Mouse (Mus musculus) liver, embryonic 15.5 days (tissue): Measurements from ENCODE around the gene Polrmt. TPM values are rescaled to one million over a fixed set of nuclear protein-coding genes. Genes with fewer than 3 reads are reported as not detected.

Experiments
- ATAC-seq: fragments of 200-750 bp; cut with Nextera tagmentation; 2 replicates; pipeline ENCODE4 v1.8.0; 2017; ENCODE audit warnings: moderate number of reproducible peaks, mild to moderate bottlenecking, moderate library complexity; ENCODE audit not compliant: insufficient read depth
- H3K27ac ChIP-seq: fragments of 300-500 bp; sonication (generic); replicated peaks from 2 replicates; pipeline ENCODE4 v1.5.1; 2015; ENCODE audit warnings: mild to moderate bottlenecking, inconsistent platforms
- H3K27me3 ChIP-seq: fragments of 300-500 bp; sonication (generic); 2 replicates; pipeline ENCODE4 v1.6.1; 2015; ENCODE audit warnings: mild to moderate bottlenecking, inconsistent platforms
- H3K36me3 ChIP-seq: fragments of 300-500 bp; sonication (generic); replicated peaks from 2 replicates; pipeline ENCODE4 v1.6.1; 2015; ENCODE audit warnings: moderate library complexity, mild to moderate bottlenecking, inconsistent platforms
- H3K4me1 ChIP-seq: fragments of 300-500 bp; sonication (generic); replicated peaks from 2 replicates; pipeline ENCODE4 v1.6.1; 2015; ENCODE audit warnings: inconsistent platforms
- H3K4me2 ChIP-seq: fragments of 300-500 bp; sonication (generic); 2 replicates; pipeline ENCODE4 v1.6.1; 2015; ENCODE audit warnings: moderate library complexity, mild to moderate bottlenecking, inconsistent platforms
- H3K4me3 ChIP-seq: fragments of 300-500 bp; sonication (generic); replicated peaks from 2 replicates; pipeline ENCODE4 v1.5.1; 2015; ENCODE audit warnings: mild to moderate bottlenecking, inconsistent platforms
- H3K9ac ChIP-seq: fragments of 300-500 bp; sonication (generic); 2 replicates; pipeline ENCODE4 v1.6.1; 2015; ENCODE audit warnings: moderate library complexity, mild to moderate bottlenecking, inconsistent platforms
- H3K9me3 ChIP-seq: fragments of 300-500 bp; sonication (generic); replicated peaks from 2 replicates; pipeline ENCODE4 v1.6.1; 2016; ENCODE audit warnings: inconsistent platforms
- WGBS: fragments of 180-500 bp; shearing (Covaris S2); methylation state at CpG from one replicate; pipeline ENCODE4 v1.1.7; 2015; ENCODE audit warnings: mixed read lengths; ENCODE audit not compliant: insufficient replicate concordance; 5-methylcytosine and 5-hydroxymethylcytosine counted together
- polyA plus RNA-seq: library from polyadenylated mRNA; unstranded; fragments of >200 nt; fragmentation: Nextera tagmentation; extraction: Ambion mirVana; gene quantifications from 2 replicates; pipeline ENCODE4 v1.2.1, GENCODE M21; 2015

Polrmt gene
- polyA plus RNA-seq, 1 experiment from 2014 or later: 15.6 TPM

GRCm38 (mm10) chr10:79739234-79739633 is 7.1 kb downstream of the Polrmt start:
- 89% methylated on average over 28 of the region's 28 CpGs for WGBS
- Histone ChIP-seq H3K9ac (no peak overlapping the region), H3K36me3 (peaks cover 87% of the 10 kb centered on the region), H3K4me1 (0 out of 2 replicates have a peak, but pooled peaks cover 4% of the 10 kb centered on the region), H3K4me2 (no peak overlapping the region), H3K27me3 (no peaks in the 10 kb centered on the region), H3K27ac (no peak overlapping the region), H3K9me3 (no peaks in the 10 kb centered on the region), H3K4me3 (no peak overlapping the region)
- no peak for ATAC-seq

- Histone ChIP-seq H3K9ac (no peak overlapping the region), H3K27me3 (no peaks in the 10 kb centered on the region), H3K4me1 (0 out of 2 replicates have a peak, but pooled peaks cover 4% of the 10 kb centered on the region), H3K9me3 (no peaks in the 10 kb centered on the region), H3K4me3 (no peak overlapping the region), H3K36me3 (peaks cover 82% of the 10 kb centered on the region), H3K27ac (no peak overlapping the region), H3K4me2 (no peak overlapping the region)
- no peak for ATAC-seq
- 82% methylated on average over 10 of the region's 10 CpGs for WGBS
Observed at GRCm38 (mm10) chr10:79738259-79738658, 8.1 kb downstream of the Polrmt start.

- 82% methylated on average over 14 of the region's 14 CpGs for WGBS
- Histone ChIP-seq H3K9me3 (no peaks in the 10 kb centered on the region), H3K36me3 (peaks cover 67% of the 10 kb centered on the region)
Observed at GRCm38 (mm10) chr10:79736706-79737105, 9.7 kb downstream of the Polrmt start.

GRCm38 (mm10) chr10:79735361-79735760 is 11.0 kb downstream of the Polrmt start:
- no peak overlapping the region for H3K4me3 ChIP-seq
- 57% methylated on average over 47 of the region's 52 CpGs for WGBS

More at GRCm38 (mm10) chr10:79736706-79737105, 9.7 kb downstream of the Polrmt start:
- Histone ChIP-seq H3K9ac (no peak overlapping the region), H3K27ac (no peak overlapping the region), H3K4me1 (0 out of 2 replicates have a peak, but pooled peaks cover 4% of the 10 kb centered on the region), H3K4me3 (no peak overlapping the region), H3K27me3 (no peaks in the 10 kb centered on the region), H3K4me2 (no peak overlapping the region)
- ATAC-seq: no peak

GRCm38 (mm10) chr10:79733847-79734246 is 12.5 kb downstream of the Polrmt start:
- H3K4me3 ChIP-seq: no peak overlapping the region
- H3K27ac ChIP-seq: no peak overlapping the region
- no peak overlapping the region for H3K9ac ChIP-seq
- ATAC-seq: no peak
- 90% methylated on average over 15 of the region's 15 CpGs for WGBS
- no peak overlapping the region for H3K4me2 ChIP-seq
- H3K4me1 ChIP-seq: 0 out of 2 replicates have a peak, but pooled peaks cover 4% of the 10 kb centered on the region
- H3K9me3 ChIP-seq: no peaks in the 10 kb centered on the region
- peaks cover 39% of the 10 kb centered on the region for H3K36me3 ChIP-seq
- H3K27me3 ChIP-seq: 0 out of 2 replicates have a peak, but pooled peaks cover 1% of the 10 kb centered on the region

More at GRCm38 (mm10) chr10:79735361-79735760, 11.0 kb downstream of the Polrmt start:
- Histone ChIP-seq H3K36me3 (peaks cover 54% of the 10 kb centered on the region), H3K4me1 (0 out of 2 replicates have a peak, but pooled peaks cover 4% of the 10 kb centered on the region), H3K4me2 (peak overlapping the region; percentile 13; the same call in 1 of the 2 replicates), H3K27ac (no peak overlapping the region), H3K9me3 (no peaks in the 10 kb centered on the region), H3K27me3 (no peaks in the 10 kb centered on the region), H3K9ac (no peak overlapping the region)
- ATAC-seq: no peak

- Histone ChIP-seq H3K36me3 (peaks cover 26% of the 10 kb centered on the region), H3K9me3 (no peaks in the 10 kb centered on the region), H3K9ac (no peak overlapping the region), H3K4me1 (0 out of 2 replicates have a peak, but pooled peaks cover 4% of the 10 kb centered on the region), H3K4me3 (no peak overlapping the region), H3K27me3 (peaks cover 13% of the 10 kb centered on the region; the same call in 1 of the 2 replicates), H3K27ac (no peak overlapping the region), H3K4me2 (no peak overlapping the region)
- ATAC-seq: no peak
- 74% methylated on average over 1 of the region's 1 CpGs for WGBS
Observed at GRCm38 (mm10) chr10:79732500-79732899, 13.9 kb downstream of the Polrmt start.

- H3K4me2 ChIP-seq: no peak overlapping the region
- no peak overlapping the region for H3K4me3 ChIP-seq
- whole genome bisulfite sequencing: 72% methylated on average over 13 of the region's 13 CpGs
- no peaks in the 10 kb centered on the region for H3K9me3 ChIP-seq
- H3K4me1 ChIP-seq: no peaks in the 10 kb centered on the region
- H3K27ac ChIP-seq: no peak overlapping the region
- peaks cover 14% of the 10 kb centered on the region for H3K27me3 ChIP-seq
- no peak overlapping the region for H3K9ac ChIP-seq
- no peak for ATAC-seq
- 0 out of 2 replicates have a peak, but pooled peaks cover 2% of the 10 kb centered on the region for H3K36me3 ChIP-seq
Observed at GRCm38 (mm10) chr10:79729357-79729965, 16.9 kb downstream of the Polrmt start.

GRCm38 (mm10) chr10:79728323-79729249 is 17.8 kb downstream of the Polrmt start:
- Histone ChIP-seq H3K27ac (no peak overlapping the region), H3K4me2 (no peak overlapping the region), H3K9me3 (no peaks in the 10 kb centered on the region), H3K9ac (no peak overlapping the region), H3K4me3 (no peak overlapping the region), H3K27me3 (peaks cover 20% of the 10 kb centered on the region), H3K4me1 (no peaks in the 10 kb centered on the region), H3K36me3 (no peaks in the 10 kb centered on the region)
- no peak for ATAC-seq
- 54% methylated on average over 28 of the region's 28 CpGs for WGBS

GRCm38 (mm10) chr10:79726090-79726489 is 20.3 kb downstream of the Polrmt start:
- peak; percentile 43; the same call in 1 of the 2 replicates for ATAC-seq
- Histone ChIP-seq H3K4me2 (no peak overlapping the region), H3K27ac (no peak overlapping the region), H3K9ac (no peak overlapping the region), H3K4me3 (no peak overlapping the region), H3K36me3 (no peaks in the 10 kb centered on the region), H3K9me3 (no peaks in the 10 kb centered on the region), H3K27me3 (peaks cover 38% of the 10 kb centered on the region), H3K4me1 (no peaks in the 10 kb centered on the region)
- 30% methylated on average over 11 of the region's 11 CpGs for WGBS

- WGBS: 63% methylated on average over 7 of the region's 7 CpGs
- no peak overlapping the region for H3K4me3 ChIP-seq
Observed at GRCm38 (mm10) chr10:79723692-79724091, 22.7 kb downstream of the Polrmt start.

GRCm38 (mm10) chr10:79723047-79723446 is 23.3 kb downstream of the Polrmt start:
- no peaks in the 10 kb centered on the region for H3K9me3 ChIP-seq
- 51% methylated on average over 6 of the region's 6 CpGs for WGBS
- peaks cover 61% of the 10 kb centered on the region for H3K27me3 ChIP-seq
- no peak overlapping the region for H3K4me2 ChIP-seq
- no peak for ATAC-seq
- no peak overlapping the region for H3K4me3 ChIP-seq
- H3K4me1 ChIP-seq: no peaks in the 10 kb centered on the region
- no peak overlapping the region for H3K9ac ChIP-seq
- no peaks in the 10 kb centered on the region for H3K36me3 ChIP-seq
- no peak overlapping the region for H3K27ac ChIP-seq

More at GRCm38 (mm10) chr10:79723692-79724091, 22.7 kb downstream of the Polrmt start:
- Histone ChIP-seq H3K36me3 (no peaks in the 10 kb centered on the region), H3K4me2 (no peak overlapping the region), H3K9me3 (no peaks in the 10 kb centered on the region), H3K27ac (no peak overlapping the region), H3K4me1 (no peaks in the 10 kb centered on the region), H3K27me3 (peaks cover 60% of the 10 kb centered on the region), H3K9ac (no peak overlapping the region)
- no peak for ATAC-seq
